Mouse (Mus musculus) heart, adult 18-20 months (tissue): ENCODE measurements at regions not wholly inside any gene's neighbourhood (a gene's known extent, or its start where the extent isn't known, plus 50 kb on each side); places are given as distances from the start of the nearest gene placed in this dataset.

Experiments
- DNase-seq, 2 experiments: peaks; one replicate each; pipeline ENCODE4 v3.0.0; 2021 to 2022; ENCODE audit warnings: mixed read lengths in 1 of 2

DNA sequence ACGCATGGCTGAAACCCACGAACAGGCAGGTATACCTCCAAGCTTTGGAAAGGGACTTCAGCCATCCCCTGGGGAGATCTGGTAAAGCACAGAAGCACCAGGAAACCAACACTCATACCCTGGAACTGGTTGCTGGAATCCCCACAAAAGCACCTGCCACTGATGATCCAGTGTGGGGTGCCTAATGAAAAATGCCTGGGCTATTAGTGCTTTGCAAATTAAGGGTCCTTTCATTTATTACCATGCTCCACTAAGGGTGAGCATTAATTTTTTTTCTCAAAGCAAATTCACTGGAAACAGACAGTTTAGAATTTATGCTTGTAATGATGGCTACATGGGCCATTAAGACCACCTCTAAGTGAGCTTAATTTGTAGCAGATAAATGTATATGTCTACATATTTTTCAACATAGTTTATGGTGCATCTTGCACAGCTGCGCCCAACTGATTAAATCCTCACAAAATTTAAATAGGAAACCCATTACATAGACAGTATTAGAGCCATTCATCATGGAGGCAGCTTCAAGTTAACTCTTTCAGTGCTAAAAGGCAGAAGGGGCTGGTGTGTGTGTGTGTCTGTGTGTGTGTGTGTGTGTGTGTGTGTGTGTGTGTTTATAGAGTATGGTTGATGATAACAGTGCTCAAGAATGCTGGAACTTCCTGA is 201.8 kb downstream of the Cbln1 start:
- DNase-seq, result no peak

DNA sequence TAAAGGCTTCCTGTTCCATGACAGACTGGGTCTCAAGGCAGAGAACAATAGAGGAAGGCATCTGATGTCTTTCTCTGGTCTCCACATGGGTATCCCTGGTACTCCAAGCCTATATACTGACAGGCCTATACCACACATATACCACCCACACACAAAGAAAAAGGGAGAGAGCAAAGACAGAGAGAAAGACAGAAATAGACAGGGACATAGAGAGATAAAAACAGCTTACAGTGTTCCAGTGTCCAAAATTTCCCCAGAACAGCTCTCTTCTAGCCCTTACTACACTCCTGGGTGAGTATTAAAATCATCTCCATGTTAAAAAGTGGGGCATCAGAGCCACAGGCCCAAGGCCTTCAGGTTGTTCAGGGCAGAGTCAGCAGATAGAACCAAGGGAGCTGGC is 204.2 kb downstream of the Cbln1 start:
- no peak for DNase-seq

DNA sequence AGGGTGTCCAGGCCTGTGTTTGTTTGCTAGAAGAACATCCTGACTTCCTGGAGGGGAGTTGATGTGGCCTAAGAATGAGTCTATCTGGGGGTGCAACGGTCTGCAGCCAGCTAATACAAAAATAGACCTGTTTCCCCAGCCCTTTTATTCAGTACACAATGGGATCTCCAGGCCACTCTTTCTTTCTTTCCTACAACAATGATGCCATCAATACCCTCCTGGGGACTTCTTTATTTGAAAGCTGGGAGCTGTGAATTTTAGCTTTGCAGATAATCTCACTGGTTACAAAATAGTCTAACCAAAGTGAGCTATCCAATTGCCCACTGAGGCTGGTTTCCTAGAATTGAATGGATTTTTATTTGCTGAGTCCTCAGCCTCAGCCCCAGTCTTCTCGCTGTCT is 207.4 kb downstream of the Cbln1 start:
- no peak for DNase-seq

DNA sequence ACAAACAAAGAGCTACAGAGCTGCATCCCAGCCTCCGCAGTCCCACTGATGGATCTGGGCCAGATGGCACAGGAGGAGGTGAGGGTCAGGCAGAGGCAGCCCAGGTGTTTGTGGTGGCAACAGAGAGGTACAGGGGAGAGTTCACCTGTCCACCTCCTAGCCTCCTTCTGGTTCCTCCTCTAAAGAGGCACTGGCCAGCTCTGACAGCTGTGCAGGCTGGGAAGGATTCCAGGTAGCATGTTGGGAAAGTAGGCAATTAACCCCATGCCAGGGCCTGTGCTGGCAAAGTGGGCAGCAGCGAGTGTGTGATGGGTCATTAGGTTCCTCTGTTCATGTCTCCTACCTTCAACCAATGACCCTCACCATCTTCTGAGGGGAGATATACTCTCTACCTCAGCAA is 212.1 kb downstream of the Cbln1 start:
- no peak for DNase-seq

DNA sequence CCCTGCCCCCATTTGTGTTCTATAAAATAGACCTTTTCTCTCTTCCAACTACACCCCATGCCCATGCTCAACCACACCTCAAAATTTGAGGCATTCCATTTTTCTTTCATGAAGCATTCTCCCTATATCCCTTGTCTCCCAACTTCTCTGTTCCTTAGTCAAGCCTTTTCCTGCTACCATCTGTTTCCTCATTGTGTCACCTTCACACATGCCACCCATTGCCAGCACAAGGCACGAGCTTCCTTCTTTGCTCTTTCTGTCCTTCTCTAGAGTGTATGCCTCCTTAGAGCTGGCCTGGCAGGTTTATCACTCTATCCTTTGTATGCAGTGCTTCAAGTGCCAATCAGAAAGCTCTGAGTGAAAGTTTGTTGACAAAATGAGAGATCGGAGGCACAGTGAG is 229.7 kb downstream of the Cbln1 start:
- DNase-seq, result no peak

DNA sequence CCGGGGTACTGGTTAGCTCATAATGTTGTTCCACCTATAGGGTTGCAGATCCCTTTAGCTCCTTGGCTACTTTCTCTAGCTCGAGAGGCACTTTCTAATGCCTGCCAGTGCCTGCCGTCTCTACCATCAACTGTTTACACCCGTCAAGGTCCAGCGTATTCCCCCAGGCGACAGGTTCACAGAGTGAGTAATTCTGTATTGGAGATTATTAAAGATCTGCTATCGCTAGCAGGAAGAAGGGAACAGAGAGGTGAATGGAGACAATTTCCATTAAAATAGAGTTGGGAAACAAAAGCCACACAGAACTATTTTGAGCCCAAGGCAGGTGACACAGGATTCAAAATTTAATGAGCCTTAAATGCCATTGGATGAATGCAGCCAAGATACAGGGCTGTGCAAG is 235.2 kb downstream of the Cbln1 start:
- DNase-seq, result no peak

DNA sequence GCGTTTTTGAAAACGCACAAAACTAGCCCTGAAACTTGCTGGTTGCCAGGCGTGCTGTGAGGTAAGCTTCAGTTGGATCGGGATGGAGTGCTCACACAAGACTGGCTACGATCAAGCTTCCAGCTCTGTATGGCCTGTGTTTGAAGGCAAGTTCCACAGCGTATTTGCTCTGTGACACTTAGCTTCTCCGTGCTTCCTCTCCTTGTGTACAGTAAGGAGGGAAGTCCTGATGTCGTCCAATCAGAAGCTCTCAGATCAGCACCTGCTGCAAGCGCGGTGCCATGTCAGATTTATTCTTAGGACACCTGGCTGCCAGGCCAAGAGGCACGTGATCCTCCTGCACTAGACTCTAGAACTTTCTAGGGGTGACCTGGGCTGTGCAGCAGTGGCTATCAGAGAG is 236.0 kb downstream of the Cbln1 start:
- DNase-seq, result no peak

DNA sequence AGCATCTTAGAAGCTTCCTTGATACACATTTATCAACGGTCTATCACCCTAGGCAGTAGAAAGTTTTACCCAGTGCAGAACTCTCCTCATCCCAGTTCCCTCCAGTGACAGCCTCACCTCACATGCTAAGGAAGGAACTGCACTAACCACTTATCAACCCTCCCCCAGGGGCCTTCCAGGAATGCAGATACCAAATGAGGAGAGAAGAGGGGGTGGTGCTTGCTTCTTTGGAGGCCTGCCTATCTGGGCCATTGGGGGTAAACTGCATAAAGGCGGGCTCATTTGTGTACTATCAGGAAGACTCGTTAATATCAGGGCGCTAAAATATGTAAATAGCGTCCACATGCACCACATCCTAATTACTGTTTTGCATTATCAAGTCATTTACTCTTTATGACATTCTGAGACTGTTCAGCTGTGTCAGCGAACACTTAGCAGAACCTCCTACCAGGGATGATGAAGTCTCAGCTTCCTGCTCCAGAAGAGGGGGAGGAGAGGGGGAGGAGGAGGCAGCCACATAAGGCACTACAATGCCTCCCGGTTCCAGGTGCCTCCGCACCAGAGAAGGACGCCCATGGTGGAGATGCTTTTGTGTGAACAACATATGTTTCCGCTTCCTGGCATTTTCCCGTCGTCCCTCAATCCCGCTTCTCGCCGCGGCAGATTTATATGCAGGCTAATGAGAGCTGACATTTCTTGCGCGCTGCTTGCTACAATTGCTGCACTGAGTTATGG is 236.9 kb downstream of the Cbln1 start:
- DNase-seq, result no peak

DNA sequence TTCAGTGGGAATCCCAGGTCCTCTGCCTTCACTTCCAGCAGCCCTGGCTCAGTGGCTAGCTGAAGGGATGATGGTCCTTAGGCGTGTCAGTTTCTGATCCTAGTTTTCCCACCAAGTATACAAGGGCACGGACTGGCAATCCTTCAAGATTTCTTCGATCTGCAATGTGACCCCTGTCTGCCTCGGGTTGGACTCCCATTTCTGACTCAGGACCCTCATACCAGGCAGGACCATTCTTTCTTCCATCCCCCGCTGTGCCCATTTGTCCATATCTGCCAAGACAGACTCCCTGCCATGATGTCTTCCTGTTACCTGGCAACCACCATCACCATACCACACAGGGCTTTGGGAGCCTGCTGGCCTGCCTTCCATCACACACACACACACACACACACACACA is 238.1 kb downstream of the Cbln1 start:
- no peak for DNase-seq

DNA sequence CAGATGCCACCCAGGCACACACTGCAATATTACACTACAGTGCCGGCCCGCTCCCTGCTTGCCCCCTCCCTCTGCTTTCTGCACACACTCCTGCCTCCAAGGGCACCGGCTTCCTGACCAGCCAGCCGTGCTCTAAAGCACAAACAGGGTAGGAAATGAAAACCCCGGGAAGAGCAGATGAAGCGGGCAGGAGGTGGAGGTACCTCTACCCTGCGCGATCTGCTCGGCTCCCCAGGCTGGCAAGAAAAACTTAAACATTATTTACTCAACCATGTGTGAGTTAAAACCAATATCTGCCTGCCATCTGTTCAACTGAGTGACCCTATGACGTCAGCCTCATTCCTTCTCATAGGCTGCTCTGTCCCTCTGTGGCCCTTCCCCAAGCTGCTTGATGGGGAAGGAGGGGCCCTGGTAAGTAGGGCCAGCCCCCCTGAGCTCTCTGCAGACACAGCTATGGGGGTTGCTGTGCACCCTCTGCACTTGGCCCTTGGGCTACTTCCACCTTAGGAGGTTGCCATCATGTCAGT is 238.5 kb downstream of the Cbln1 start:
- no peak for DNase-seq

DNA sequence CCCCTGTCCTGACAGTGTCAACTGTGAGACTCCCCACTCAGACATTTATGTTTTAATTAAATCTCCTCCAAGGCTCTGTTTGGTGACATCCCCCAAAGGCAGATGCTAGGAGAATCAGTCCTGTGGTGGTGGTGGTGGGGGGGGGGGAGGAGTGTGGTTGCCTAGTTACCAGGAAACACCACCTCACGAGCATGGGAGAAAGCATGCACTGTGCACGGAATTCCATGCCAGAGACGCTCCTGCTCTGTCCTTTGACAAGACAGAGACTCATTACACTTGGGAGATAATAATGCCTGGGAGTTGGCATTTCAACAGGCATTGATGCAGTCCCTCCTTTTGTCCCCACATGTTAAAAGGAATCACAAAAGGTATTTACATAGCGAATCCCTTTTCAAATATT is 240.6 kb downstream of the Cbln1 start:
- no peak for DNase-seq

DNA sequence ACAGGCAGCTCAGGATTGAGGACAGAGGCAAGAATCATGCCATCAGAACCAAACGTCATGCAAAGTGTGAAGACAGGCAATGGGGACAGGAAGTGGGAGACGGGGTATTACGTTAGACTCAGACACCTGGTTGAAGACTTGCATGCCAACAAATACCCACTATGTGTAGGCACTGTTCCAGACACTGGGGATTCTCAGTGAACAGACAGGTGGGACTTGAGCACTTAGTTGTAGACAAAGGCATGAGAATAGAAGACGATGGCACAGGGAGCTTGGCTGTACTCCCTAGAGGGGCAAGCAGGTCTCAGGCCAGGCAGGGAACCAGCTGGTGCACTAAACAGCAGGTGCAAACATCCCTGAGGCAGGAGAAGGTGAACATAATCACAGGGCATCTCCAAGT is 242.3 kb downstream of the Cbln1 start:
- DNase-seq, result no peak

DNA sequence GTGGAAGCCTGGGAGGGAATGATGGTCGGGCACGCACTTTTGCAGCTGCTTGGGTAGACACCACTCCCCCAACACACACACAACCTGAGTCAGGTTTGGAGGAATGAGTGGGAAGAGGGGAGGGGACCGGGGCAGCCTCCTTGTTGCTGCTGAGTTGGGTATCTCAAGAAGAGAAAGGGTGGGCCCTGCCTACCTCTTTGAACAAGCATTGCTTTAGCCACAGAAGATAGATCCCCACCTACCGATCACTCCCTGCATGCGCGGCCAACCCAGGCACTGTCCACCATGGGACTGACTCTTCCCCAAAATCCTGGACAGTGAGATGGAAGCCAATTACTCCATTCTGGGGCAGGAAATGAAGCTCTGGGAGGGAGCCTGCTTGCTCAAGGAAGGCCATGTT is 243.2 kb downstream of the Cbln1 start:
- no peak for DNase-seq

DNA sequence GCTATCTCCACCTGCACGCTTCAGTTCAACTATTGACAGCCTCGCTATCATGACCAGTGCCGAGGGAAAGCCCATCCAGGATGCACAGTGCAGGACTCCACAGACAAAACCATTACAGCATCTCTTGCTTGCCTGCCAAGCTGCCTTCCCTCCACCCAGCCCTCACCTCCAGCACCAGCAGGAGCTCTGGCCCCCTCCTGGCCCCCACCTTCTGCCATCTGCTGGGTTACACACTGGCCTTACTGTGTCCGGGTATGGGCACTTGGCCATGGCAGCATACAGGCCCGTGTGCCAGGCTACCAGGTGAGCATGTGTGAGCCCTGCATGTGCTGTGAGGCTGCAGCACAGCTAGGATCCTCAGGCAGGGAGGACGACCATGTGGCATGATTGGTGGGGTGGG is 243.6 kb downstream of the Cbln1 start:
- DNase-seq, result no peak

DNA sequence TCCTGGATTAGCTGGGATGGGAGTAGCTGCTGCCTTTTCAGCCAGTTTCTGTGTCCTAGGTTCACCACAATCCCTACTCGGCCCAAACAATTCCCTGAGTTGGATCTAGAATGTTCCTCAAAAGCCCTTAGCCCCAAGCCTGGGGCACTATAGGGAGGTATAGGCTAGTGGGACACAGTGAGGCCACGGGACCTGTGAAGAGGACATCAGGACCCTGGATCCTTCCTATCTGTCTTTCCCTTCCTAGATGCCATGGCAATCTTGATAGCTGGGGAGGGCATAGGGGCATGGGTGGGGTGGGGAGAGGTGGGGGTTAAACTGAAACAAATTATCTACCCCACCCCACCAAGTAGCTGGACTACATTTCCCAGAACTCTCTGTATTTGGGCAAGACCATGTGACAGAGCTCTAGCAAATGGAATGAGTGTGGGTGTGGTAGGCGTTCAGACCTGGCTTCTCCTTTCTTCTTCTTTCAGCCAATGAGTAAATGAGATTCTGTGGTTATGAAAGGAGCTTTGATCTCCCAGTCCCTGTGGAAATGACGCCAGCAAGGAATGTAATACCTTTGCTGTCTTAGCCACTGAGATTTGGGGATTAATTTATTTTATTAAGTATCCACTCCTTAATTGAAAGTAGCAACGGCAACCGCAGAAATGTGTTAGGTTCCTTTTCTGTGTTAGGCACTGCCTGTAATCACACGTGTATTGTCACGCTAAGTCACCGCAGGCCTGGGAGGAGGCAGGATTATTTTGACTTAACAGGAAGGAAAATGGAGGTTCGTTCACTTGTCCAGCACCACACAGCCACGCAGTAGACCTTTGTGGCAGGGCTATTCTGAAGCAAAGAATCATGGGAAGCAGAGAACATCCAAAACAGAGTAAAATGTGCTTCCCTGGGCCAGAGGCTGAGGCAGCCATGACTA is 246.6 kb downstream of the Cbln1 start:
- no peak for DNase-seq

DNA sequence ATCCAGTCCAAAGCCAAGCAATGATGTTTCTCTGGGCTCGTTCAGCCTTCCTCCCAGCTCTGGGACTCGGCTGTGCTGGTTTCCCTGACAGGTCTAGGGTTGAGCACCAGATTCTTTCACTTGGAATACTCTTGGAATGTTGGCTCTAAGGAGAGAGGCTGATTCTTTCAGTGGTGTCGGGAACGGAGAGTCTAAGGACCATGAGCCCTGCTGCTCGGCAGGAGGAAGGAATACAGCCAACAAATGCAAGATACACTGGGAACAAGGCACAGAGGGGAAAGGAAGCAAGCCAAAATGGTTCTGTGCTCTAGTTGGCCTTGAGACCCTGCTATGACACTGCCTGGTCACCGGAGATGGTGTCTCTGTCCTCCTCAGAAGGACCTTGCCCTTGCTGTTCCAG is 251.8 kb downstream of the Cbln1 start:
- DNase-seq, result no peak

DNA sequence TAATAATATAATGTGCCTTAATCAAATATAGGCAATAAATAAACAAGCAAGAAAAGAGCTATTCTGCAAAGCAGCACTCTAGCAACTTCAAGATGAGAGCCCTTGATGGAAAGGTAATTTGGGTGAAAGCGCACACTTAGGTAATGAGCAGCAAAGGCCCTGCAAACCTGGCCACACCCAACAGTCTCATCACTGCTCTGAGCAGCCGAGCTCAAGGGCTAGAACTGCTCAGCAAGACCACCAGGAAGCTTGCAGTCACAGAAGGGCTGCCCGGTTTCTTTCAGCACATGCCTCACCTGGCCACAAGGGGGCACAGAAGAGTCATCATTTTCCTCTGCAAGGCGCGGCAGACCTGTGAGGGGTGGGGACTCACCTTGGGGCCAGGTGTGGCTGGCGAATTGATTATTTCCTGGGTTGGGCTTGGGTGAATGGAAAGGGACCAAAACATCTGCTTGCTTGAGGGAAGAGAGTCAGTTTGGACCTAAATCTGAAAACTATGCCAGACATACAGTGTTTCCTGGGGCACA is 253.4 kb downstream of the Cbln1 start:
- peak in 1 of 2 experiments; percentile 8 for DNase-seq

DNA sequence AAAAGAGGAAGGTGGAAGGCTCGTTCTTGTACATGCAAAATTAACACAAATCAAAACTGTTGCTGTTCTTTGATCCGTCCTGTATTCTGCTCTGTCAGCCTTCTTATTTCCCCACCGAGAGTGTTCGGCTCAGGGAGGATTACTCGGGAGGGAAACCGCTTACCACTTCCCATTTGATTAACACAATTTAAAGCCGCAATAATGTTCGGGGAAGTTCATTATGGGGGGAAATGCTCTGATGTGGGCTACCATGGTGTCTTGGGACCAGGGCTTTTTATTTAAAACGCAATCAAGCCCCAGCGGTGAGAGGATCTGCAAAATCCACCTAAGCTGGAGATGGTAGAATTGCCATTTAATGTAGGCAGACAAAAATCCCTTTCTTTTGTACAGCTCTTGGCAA is 257.4 kb downstream of the Cbln1 start:
- no peak for DNase-seq

DNA sequence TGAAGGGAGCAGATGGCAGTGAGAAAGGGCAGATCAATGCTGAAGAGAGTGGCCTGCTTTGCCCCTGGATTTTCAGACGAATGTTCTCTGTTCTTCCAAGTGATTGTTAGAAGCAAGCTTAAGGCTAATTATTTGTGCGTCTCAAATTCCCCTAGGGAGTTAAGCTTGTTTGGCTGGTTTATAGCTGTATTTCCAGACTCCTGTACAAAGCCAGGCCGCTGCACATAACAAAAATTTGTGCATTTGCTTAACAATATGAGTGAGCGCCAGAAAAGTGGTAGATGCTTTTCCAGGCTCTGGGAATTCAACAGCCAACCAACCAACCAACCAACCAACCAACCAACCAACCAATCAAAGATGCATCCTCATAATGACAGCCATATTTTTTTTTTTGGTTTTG is 261.9 kb downstream of the Cbln1 start:
- DNase-seq, result no peak

DNA sequence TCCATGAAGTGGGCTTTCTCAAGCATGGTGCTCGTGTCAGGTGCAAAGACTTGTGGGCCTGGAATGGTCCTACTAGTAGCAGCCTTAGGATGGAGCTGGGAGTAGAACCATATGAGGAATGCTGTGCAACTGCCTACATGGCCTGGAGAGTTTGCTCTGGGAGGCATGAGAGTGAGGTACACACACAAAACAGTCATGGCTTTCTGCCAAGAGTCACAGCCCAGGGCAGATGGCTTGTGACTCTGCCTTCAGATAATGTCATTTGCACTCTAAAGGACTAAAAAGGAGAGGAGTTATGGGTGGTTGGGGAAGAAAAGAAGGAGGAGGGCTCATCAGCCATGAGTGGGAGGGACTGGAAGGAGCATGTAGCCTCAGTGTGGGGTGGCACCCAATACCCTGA is 263.1 kb downstream of the Cbln1 start:
- no peak for DNase-seq

DNA sequence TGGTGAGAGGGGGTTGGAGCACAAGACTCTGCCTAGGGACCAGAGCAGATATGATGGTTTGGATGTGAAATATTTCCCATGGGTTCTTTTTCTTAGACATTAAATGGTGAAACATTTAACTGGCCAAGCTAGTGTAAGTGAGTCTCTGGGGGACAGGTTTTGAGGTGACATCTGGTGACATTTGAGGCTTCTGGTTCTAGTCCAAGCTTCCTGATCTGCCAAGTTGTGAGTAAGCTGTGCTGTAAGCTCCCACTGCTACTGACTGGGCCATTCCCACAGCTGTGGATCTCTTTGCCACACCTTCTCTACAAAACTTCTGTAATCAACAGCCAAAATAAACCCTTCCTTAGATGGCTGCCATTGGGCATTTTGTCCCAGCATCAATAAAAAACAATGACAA is 264.4 kb downstream of the Cbln1 start:
- DNase-seq, result no peak

DNA sequence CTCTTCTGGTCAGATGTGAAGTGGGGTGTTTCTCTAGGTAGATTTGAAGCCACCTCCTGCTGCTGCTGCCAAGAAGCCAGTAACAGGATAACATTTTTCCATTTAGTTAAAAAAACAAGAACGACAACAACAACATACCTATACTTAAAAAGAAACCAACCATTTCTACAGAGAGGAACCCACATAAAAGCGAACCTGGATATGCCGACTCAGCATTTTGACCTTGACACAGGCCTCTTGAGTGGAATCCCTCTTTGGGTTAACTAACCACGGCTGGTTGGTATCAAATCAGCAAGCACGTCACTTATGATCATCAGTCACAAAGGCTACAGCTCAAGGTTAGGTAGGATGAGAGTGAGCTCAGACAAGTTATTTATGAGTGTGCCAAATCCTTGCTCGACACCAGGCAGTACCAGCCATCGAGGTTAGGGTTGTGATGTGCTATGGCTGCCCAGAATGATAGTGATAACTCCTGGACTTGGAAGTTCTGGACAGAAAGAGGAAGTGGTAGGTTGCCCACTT is 269.7 kb downstream of the Cbln1 start:
- no peak for DNase-seq
